Mouse (Mus musculus) megakaryocyte, embryonic 14.5 days (primary cell): ENCODE results near the gene Hoxb5.

Source experiments
- FLI1 ChIP-seq: IDR thresholded peaks from 2 replicates; pipeline ENCODE4 v1.6.1; 2012; ENCODE audit warnings: low read length, inconsistent platforms, mixed read lengths
- GATA1 ChIP-seq: IDR thresholded peaks from 3 replicates; pipeline ENCODE4 v1.6.1; 2012; ENCODE audit warnings: mixed read lengths, low read length, inconsistent platforms, borderline replicate concordance

DNA sequence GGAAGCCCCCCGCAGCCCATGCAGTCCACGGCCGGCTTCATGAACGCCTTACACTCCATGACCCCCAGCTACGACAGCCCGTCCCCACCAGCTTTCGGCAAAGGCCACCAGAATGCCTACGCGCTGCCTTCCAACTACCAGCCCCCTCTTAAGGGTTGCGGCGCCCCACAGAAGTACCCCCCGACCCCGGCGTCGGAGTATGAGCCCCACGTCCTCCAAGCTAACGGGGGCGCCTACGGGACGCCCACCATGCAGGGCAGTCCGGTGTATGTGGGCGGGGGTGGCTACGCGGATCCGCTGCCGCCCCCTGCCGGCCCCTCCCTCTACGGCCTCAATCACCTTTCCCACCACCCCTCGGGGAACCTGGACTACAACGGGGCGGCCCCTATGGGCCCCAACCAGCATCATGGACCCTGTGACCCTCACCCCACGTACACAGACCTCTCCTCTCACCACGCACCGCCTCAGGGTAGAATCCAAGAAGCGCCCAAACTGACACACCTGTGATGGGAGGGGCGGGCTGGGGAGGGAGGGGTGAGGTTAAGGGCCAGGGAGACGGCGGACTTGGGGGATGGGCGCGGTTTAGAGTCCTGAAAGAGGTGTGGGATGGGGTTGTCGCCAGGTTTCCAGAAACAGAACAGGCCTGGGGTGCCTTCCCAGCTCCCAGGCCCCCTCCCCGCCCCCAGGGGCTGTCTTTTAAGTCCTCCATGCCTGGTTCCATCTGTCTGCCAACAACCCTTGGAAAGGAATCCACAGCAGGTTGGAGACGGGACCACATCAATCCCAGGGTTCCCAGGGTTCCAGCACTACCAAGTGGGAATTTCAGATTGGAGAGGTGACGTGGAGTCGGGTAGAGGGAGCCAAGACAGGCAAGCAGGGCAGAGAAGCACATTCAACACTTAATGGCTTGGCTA is 43.0 kb downstream of the Hoxb5 start:
- no peak for TF ChIP-seq GATA1
- TF ChIP-seq FLI1: no peak
